Mouse (Mus musculus): ENCODE measurements around the gene Fbxw8.

- TF ChIP-seq CTCF (IDR thresholded peaks at IDR 0.05; ENCODE audit: extremely low read depth, insufficient read length, insufficient replicate concordance, low read depth, low read length) (no peak), POLR2A (IDR thresholded peaks at IDR 0.05; ENCODE audit: low read depth, low read length) (no peak)
These were observed 12.8 kb downstream of the Fbxw8 start for GRCm38 (mm10) chr5:118142471-118142870.
